Comparison of ENCODE assay signal across 27 mouse cellular contexts in genomic region chr14:77266805-77267771, GRCm38 (mm10).
DNase-seq lines count a peak whose midpoint lies in the region; ATAC-seq and TF ChIP-seq lines count a peak whose summit lies in the region.
"Had no signal": no experiment of that assay in that cellular context is flagged by ENCODE, and none has a peak within 500 bp of the region (broad histone marks: within the 10 kb centered on the region; RNA-seq: fewer than 3 reads in every experiment).

No protein-coding gene starts in this region.

- no peak for TF ChIP-seq CTCF in brain, embryonic 14.5 days (IDR thresholded peaks at IDR 0.05; ENCODE audit: borderline replicate concordance, extremely low read depth, insufficient read depth, insufficient read length)

- H3K27ac ChIP-seq in midbrain, embryonic 13.5 days = peak overlapping the region; percentile 58; the same call in 1 of the 2 replicates
- H3K27ac ChIP-seq: heart, adult 2 months; heart, embryonic 13.5 days; limb, embryonic 10.5 days; limb, embryonic 15.5 days; liver, embryonic 13.5 days had no signal

- H3K4me3 ChIP-seq in midbrain, embryonic 13.5 days (replicated peaks) = no peak overlapping the region
- H3K4me3 ChIP-seq: erythroblast, embryonic 14.5 days; heart, adult 2 months; heart, embryonic 13.5 days; limb, embryonic 10.5 days; limb, embryonic 15.5 days; liver, embryonic 13.5 days; megakaryocyte, embryonic 14.5 days had no signal

- no peaks in the 10 kb centered on the region for H3K36me3 ChIP-seq in midbrain, embryonic 13.5 days
- H3K36me3 ChIP-seq: heart, embryonic 13.5 days; limb, embryonic 10.5 days; limb, embryonic 15.5 days; liver, embryonic 13.5 days had no signal

- H3K4me1 ChIP-seq in midbrain, embryonic 13.5 days (replicated peaks) = peaks cover 42% of the 10 kb centered on the region
- H3K4me1 ChIP-seq: heart, embryonic 13.5 days; liver, embryonic 13.5 days; megakaryocyte, embryonic 14.5 days had no signal

- intact Hi-C loops in left cerebral cortex, postnatal 25 days (cut with DNase I) = no loop called here

- no peaks in the 10 kb centered on the region for H3K27me3 ChIP-seq in midbrain, embryonic 13.5 days
- H3K27me3 ChIP-seq: heart, embryonic 13.5 days; limb, embryonic 15.5 days; liver, embryonic 13.5 days had no signal

- 0 out of 2 replicates have a peak overlapping the region, but pooled peaks have one; percentile 20 for H3K9ac ChIP-seq in midbrain, embryonic 13.5 days (replicated peaks)
- H3K9ac ChIP-seq: heart, embryonic 13.5 days; limb, embryonic 15.5 days; liver, embryonic 13.5 days had no signal

- peak; percentile 73 for ATAC-seq in midbrain, embryonic 13.5 days
- ATAC-seq in erythroid progenitor cell, adult 5-6 weeks (replicated peaks; ENCODE audit: low FRiP score, poor library complexity, severe bottlenecking) = no peak
- ATAC-seq: hindbrain, embryonic 16.5 days; lung, postnatal 0 days had no signal

- DNase-seq in heart, adult 11 months = peak; percentile 82
- DNase-seq in heart, adult 9 months (ENCODE audit: low spot score in 2 of 2) = no peak
- DNase-seq in brain, embryonic 14.5 days (ENCODE audit: low read depth) = peak; percentile 78
- DNase-seq in left cerebral cortex, postnatal 25 days (ENCODE audit: low spot score in 2 of 2) = no peak
- DNase-seq: adrenal gland, postnatal 14 days; B cell, adult 2 months; cerebellum, adult 2 months; cerebellum, postnatal 14 days; gastrocnemius, postnatal 25 days; heart, adult 2 months; heart, postnatal 10 days; kidney, adult 18-20 months; kidney, postnatal 4 days; liver, embryonic 13.5 days; lung, adult 18-20 months; lung, postnatal 4 days; retina, postnatal 1 day; right cerebral cortex, postnatal 14 days had no signal

- H3K9me3 ChIP-seq in midbrain, embryonic 13.5 days = no peaks in the 10 kb centered on the region
- H3K9me3 ChIP-seq: heart, embryonic 13.5 days; limb, embryonic 10.5 days; limb, embryonic 15.5 days; liver, embryonic 13.5 days; megakaryocyte, embryonic 14.5 days had no signal

- H3K4me2 ChIP-seq in midbrain, embryonic 13.5 days (replicated peaks) = peak overlapping the region; percentile 33
- H3K4me2 ChIP-seq: heart, embryonic 13.5 days; limb, embryonic 15.5 days; liver, embryonic 13.5 days had no signal

- WGBS in midbrain, embryonic 13.5 days = 42% methylated on average over 17 of the region's 17 CpGs

- TF ChIP-seq POLR2A in brain, embryonic 14.5 days (IDR thresholded peaks at IDR 0.05; ENCODE audit: borderline replicate concordance, extremely low read depth, insufficient read depth, insufficient read length, poor library complexity, severe bottlenecking) = no peak

Comparison
In these comparisons a context has a peak if more than half of its experiments do, and no peak if none do; other contexts are left out.
1. DNase-seq: peak in heart, adult 11 months (single experiment) and brain, embryonic 14.5 days (single experiment); none in heart, adult 9 months (0 of 2) and left cerebral cortex, postnatal 25 days (0 of 2).